Mouse (Mus musculus) lung, adult 2 months (tissue): ENCODE results near the gene Frmd5. TPM values are rescaled to one million over a fixed set of nuclear protein-coding genes. Genes with fewer than 3 reads are reported as not detected.
"Not testable (repeated sequence)": the region's sequence is repeated elsewhere in the genome, so short reads cannot be mapped to it uniquely, and the experiment has no call there.

Experiments
- DNase-seq: peaks from one replicate; pipeline ENCODE4 v3.0.0; 2022
- H3K4me1 ChIP-seq: fragments of 200-500 bp; 2 replicates; pipeline ENCODE4 v1.6.1; 2011; ENCODE audit warnings: low read length; ENCODE audit not compliant: control insufficient read depth, insufficient read depth
- H3K4me3 ChIP-seq: fragments of 200-500 bp; replicated peaks from 2 replicates; pipeline ENCODE3; 2011; ENCODE audit warnings: low read depth, mild to moderate bottlenecking, control low read depth, low read length; ENCODE audit errors: extremely low read depth
- CTCF ChIP-seq: fragments of 200-500 bp; IDR thresholded peaks from 2 replicates; pipeline ENCODE4 v1.5.1; 2011; ENCODE audit warnings: mild to moderate bottlenecking, low read length, control low read depth; ENCODE audit not compliant: insufficient read depth
- POLR2A ChIP-seq: fragments of 200-500 bp; IDR thresholded peaks from 2 replicates; pipeline ENCODE4 v1.6.1; 2011; ENCODE audit warnings: low read depth, mild to moderate bottlenecking, control low read depth, low read length, borderline replicate concordance; ENCODE audit errors: extremely low read depth
- WGBS: fragments of 180-500 bp; shearing (Covaris S2); methylation state at CpG from one replicate; pipeline ENCODE4 v1.1.7; 2018; 5-methylcytosine and 5-hydroxymethylcytosine counted together
- polyA plus RNA-seq: library from polyadenylated mRNA; depleted of rRNA; stranded (reverse); fragments of >200 nt; gene quantifications from 2 replicates; pipeline ENCODE4 v1.2.3, GENCODE M21; 2012

Frmd5 gene
- polyA plus RNA-seq, 1 experiment: 5.3 TPM

DNA sequence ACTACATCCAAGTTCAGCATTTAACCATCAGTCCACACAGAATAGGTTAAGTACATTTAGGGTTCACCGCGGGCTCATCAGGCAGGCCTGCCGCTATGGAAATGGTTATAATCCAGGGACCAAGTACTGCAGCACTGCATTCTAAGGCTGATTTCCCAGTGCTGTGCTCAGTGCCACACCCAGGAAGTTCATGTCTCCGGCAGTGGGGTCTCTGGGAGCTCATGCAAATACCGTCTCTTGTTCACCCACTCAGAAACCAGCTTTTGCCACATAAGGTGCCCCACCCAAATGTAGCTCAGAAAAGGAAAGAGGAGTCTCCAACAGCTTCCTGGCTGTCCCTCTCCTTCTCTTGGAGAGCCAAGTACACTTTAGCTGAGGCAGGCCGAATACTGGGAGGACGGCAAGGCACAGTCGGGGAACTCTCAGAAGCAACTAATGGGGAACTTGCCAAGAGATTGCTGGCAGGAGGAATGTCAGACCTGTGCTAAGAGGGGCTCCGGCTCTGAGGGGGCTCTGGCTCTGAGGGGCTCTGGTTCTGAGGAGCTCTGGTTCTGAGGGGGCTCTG lies 232.7 kb downstream of the Frmd5 start:
- TF ChIP-seq POLR2A: no peak
- TF ChIP-seq CTCF: no peak
- Histone ChIP-seq H3K4me1 (peaks cover 8% of the 10 kb centered on the region), H3K4me3 (no peak overlapping the region)
- no peak for DNase-seq
- WGBS: 41% methylated on average over 9 of the region's 9 CpGs

- 13% methylated on average over 7 of the region's 7 CpGs for WGBS
- H3K4me3 ChIP-seq: no peak overlapping the region
Observed at GRCm38 (mm10) chr2:121571780-121572179, 235.1 kb downstream of the Frmd5 start.

DNA sequence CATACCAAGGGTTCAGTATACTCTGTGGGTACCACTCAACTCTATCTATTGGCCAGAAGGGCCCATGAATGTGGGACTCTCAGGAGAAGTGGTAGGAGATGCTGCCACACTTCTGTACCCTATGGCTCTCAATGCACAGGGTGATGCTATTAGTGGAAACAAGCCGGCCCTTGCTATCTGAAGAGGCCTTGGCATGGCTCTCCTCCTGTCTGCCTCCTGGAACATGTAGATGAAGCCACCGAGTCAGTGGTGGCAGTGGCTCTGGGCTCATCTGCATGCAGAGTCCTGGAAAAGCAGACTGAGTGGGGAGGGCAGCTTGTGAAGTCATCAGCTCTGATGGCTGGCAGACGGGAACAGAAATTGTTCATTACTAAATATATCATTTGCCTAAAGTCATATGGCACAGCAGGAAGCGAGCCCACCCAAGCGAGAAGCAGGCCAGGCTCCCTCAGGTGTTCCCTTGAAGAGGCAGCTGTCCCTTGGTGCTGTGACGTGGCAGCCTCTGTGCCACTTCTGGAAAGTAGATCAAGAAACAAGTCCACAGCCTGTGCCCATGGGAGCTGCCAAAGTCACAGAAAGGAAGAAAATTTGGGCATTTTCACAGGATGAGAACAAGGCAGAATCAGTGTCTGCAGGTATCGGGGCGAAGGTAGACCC lies 235.8 kb downstream of the Frmd5 start:
- Histone ChIP-seq H3K4me3 (no peak overlapping the region), H3K4me1 (peaks cover 8% of the 10 kb centered on the region)
- DNase-seq: no peak
- WGBS: 66% methylated on average over 8 of the region's 8 CpGs
- TF ChIP-seq CTCF: no peak
- no peak for TF ChIP-seq POLR2A

More at GRCm38 (mm10) chr2:121571780-121572179, 235.1 kb downstream of the Frmd5 start:
- DNase-seq: peak; percentile 72
- H3K4me1 ChIP-seq: peaks cover 8% of the 10 kb centered on the region
- TF ChIP-seq POLR2A: no peak
- TF ChIP-seq CTCF: peak; percentile 95

DNA sequence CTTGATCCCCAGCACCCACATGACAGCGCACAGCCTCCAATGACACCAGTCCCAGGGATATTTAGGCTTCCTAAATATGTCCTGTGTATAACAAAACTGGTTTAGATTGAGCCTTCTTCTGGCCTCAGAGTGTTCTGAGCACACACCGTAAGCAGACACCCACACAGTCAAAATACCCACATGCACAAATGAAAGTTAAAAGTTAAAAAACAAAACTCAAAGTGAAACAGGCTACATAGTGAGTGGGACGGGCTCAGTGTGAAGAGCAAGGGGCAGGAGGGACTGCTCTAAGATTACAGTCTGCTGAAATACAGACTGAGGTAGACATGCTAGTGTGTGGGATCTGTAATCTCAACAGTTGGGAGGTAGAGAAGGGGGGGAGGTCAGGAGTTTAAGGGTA lies 236.8 kb downstream of the Frmd5 start:
- WGBS: 80% methylated on average over 3 of the region's 3 CpGs
- H3K4me1 ChIP-seq: peaks cover 8% of the 10 kb centered on the region
- no peak overlapping the region for H3K4me3 ChIP-seq
- no peak for DNase-seq
- no peak for TF ChIP-seq CTCF
- TF ChIP-seq POLR2A: no peak

GRCm38 (mm10) chr2:121565911-121566310 lies 241.0 kb downstream of the Frmd5 start:
- 74% methylated on average over 5 of the region's 5 CpGs for WGBS
- Histone ChIP-seq H3K4me3 (no peak overlapping the region), H3K4me1 (no peaks in the 10 kb centered on the region)
- DNase-seq: no peak
- no peak for TF ChIP-seq POLR2A
- no peak for TF ChIP-seq CTCF

DNA sequence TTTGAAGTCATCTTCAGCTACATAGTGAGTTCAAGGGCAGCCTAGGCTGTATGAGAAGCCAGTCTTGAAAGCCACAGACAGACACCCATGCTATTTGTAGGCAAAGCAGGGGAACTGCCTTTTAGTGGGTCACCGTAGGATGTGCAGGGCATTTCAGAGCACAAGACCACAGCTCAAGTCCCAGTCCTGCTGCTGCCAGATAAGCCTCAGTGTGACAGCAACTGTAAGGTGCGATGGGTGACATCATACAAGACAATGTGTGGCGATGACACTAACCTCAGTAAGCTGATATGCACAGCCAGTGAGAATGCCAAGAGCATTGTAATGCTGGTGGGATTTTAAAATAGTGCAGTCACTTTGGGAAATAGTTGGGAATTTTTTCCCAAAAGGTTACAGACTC lies 243.8 kb downstream of the Frmd5 start:
- Histone ChIP-seq H3K4me3 (no peak overlapping the region), H3K4me1 (no peaks in the 10 kb centered on the region)
- TF ChIP-seq CTCF (no peak), POLR2A (no peak)
- no peak for DNase-seq
- WGBS: 81% methylated on average over 3 of the region's 3 CpGs

GRCm38 (mm10) chr2:121551271-121551670 lies 255.6 kb downstream of the Frmd5 start:
- no peaks in the 10 kb centered on the region for H3K4me1 ChIP-seq
- TF ChIP-seq CTCF (no peak), POLR2A (no peak)
- 75% methylated on average over 8 of the region's 8 CpGs for WGBS
- DNase-seq: no peak
- no peak overlapping the region for H3K4me3 ChIP-seq

GRCm38 (mm10) chr2:121549630-121550029 lies 257.3 kb downstream of the Frmd5 start:
- Histone ChIP-seq H3K4me1 (no peaks in the 10 kb centered on the region), H3K4me3 (no peak overlapping the region)
- WGBS: 86% methylated on average over 6 of the region's 6 CpGs
- no peak for DNase-seq
- TF ChIP-seq POLR2A (no peak), CTCF (no peak)

GRCm38 (mm10) chr2:121544829-121545228 lies 262.1 kb downstream of the Frmd5 start:
- Histone ChIP-seq H3K4me1 (no peaks in the 10 kb centered on the region), H3K4me3 (no peak overlapping the region)
- WGBS: 94% methylated on average over 3 of the region's 3 CpGs
- DNase-seq: no peak
- 0 out of 2 replicates have a peak, but pooled peaks have one; percentile 3 for TF ChIP-seq CTCF
- TF ChIP-seq POLR2A: no peak

GRCm38 (mm10) chr2:121525056-121525455 lies 281.8 kb downstream of the Frmd5 start:
- TF ChIP-seq POLR2A: no peak
- no peak for TF ChIP-seq CTCF
- H3K4me3 ChIP-seq: no peak overlapping the region
- 86% methylated on average over 2 of the region's 2 CpGs for WGBS
- DNase-seq: no peak
- H3K4me1 ChIP-seq: no peaks in the 10 kb centered on the region

DNA sequence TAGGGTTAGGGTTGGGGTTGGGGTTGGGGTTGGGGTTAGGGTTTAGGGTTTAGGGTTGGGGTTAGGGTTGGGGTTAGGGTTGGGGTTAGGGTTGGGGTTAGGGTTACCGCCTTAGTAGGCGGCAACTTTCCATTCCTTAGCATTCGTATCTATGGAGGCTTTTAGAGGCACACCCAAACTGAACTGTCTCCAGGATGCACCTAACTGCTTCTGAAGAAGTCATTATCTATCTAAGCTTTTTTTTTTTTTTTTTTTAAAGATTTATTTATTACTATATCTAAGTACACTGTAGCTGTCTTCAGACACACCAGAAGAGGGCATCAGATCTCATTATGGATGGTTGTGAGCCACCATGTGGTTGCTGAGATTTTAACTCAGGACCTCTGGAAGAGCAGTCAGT lies 284.1 kb downstream of the Frmd5 start:
- DNase-seq, H3K4me3 ChIP-seq, H3K4me1 ChIP-seq: not testable (repeated sequence)
- 98% methylated on average over 3 of the region's 3 CpGs for WGBS
